Mouse (Mus musculus) G1E (cell line): Measurements from ENCODE around the gene Zfp106.

Experiments used
- CTCF ChIP-seq: IDR thresholded peaks from 2 replicates; pipeline ENCODE4 v1.5.1; 2012; ENCODE audit warnings: low read depth, low read length, inconsistent platforms, mixed read lengths
- POLR2AphosphoS5 ChIP-seq: IDR thresholded peaks from 2 replicates; pipeline ENCODE4 v1.6.1; 2012; ENCODE audit warnings: low read depth, low read length, inconsistent platforms; ENCODE audit not compliant: insufficient replicate concordance
- TAL1 ChIP-seq: conservative IDR thresholded peaks from 2 replicates; pipeline ENCODE4 v1.6.1; 2012; ENCODE audit warnings: low read depth, low read length, inconsistent platforms, mixed read lengths

DNA sequence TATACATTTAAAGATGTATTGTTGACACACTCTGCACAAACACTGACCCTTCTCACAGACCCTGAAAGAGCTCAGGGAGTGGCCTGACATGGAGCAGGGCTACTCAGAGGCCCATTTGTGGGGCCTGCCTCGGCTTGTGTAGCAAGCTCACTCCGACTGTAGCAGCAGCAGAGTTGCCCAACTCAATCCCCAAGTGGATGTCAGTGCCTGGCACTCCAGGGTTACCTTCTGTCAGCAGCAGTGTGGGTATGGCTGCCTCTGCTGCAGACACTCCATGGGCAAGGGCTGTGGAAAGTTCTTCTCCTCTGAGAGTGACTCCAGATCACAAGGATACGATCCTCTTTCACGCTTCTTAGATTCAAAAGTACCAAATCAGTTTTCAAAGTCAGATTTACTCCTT lies 103.4 kb downstream of the Zfp106 start:
- TF ChIP-seq CTCF (no peak), POLR2AphosphoS5 (no peak), TAL1 (no peak)
